Mouse (Mus musculus): ENCODE measurements around the gene Txnip. TPM values are rescaled to one million over a fixed set of nuclear protein-coding genes. Genes with fewer than 3 reads are reported as not detected.

Txnip gene
- polyA plus RNA-seq, 1 experiment: 75.5 TPM

DNA sequence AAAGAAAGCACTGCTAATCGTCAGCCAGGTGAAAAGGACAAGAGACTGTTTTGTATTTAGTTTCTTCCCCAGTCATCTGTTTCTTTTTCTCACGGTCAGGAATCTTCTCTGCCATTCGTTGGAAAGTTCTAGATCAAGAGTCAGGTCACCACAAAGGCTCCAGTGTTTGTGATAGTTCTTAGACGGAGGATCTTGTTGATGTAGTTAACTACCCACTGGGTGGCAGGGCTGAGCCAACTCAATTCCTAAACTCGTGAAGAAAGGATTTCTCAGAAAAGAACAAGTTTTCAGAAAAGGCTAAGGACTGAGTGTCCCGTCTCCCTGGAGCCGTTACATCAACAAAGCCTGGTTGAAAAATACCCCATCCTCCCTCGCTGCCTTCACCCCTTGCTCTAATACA lies 6.6 kb upstream of the Txnip start:
- no peaks in the 10 kb centered on the region for H3K36me3 ChIP-seq (ENCODE audit: control insufficient read depth, insufficient read depth, low read length)
- H3K4me3 ChIP-seq (ENCODE audit: control insufficient read depth, low read depth, low read length): no peak overlapping the region
- H3K27me3 ChIP-seq (ENCODE audit: control insufficient read depth, insufficient read depth, low read length): no peaks in the 10 kb centered on the region
- H3K4me1 ChIP-seq (ENCODE audit: control insufficient read depth, insufficient read depth, low read length): no peaks in the 10 kb centered on the region; the same call in none of the 2 replicates
- H3K27ac ChIP-seq (ENCODE audit: control insufficient read depth, insufficient read depth, low read depth, low read length): peak overlapping the region; percentile 54; the same call in 1 of the 2 replicates
- TF ChIP-seq CTCF (IDR thresholded peaks at IDR 0.05; ENCODE audit: control insufficient read depth, insufficient read depth, insufficient replicate concordance, low read depth, low read length) (no peak), POLR2A (IDR thresholded peaks at IDR 0.05; ENCODE audit: control insufficient read depth, low read depth, low read length) (no peak)

DNA sequence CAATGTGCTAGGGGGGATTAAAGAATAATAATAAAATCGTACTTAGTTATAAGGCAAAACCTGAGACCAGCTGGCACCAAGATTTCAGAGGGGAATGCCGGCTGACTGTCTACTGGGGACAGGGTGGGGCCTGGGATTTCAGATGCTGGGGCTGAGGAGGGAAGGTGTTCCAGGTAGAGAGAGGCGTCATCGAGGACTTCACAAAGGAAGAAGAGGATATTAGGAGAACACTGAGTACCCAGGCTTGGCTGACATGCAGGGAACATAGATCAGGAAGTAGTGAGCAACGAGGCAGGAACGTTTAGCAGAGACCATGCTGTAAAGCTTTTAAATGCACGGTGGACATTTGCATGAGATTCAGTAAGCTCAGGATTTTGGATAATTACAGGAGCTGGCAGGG lies 5.9 kb upstream of the Txnip start:
- Histone ChIP-seq H3K27me3 (ENCODE audit: control insufficient read depth, insufficient read depth, low read length) (no peaks in the 10 kb centered on the region), H3K36me3 (ENCODE audit: control insufficient read depth, insufficient read depth, low read length) (no peaks in the 10 kb centered on the region), H3K4me1 (ENCODE audit: control insufficient read depth, insufficient read depth, low read length) (no peaks in the 10 kb centered on the region; the same call in none of the 2 replicates), H3K27ac (ENCODE audit: control insufficient read depth, insufficient read depth, low read depth, low read length) (no peak overlapping the region), H3K4me3 (ENCODE audit: control insufficient read depth, low read depth, low read length) (no peak overlapping the region)
- TF ChIP-seq CTCF (IDR thresholded peaks at IDR 0.05; ENCODE audit: control insufficient read depth, insufficient read depth, insufficient replicate concordance, low read depth, low read length) (no peak), POLR2A (IDR thresholded peaks at IDR 0.05; ENCODE audit: control insufficient read depth, low read depth, low read length) (no peak)

DNA sequence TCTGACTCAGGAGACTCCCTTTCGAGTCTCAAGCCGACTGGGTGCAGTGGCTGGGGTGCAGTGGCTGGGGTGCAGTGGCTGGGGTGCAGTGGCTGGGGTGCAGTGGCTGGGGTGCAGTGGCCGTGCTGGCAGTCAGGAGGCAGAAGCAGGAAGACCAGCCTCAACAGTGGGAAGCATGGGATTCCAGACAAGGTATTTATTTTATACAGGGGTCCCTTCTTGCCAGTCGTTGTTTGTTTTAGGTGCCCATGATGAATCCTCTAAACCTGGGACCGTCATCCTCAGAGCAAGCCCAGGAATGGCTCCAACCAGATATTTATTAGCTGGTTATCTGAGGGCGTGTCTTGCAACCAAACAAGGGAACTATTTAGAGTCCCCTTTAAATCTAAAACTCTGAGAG lies 4.2 kb upstream of the Txnip start:
- H3K27me3 ChIP-seq (ENCODE audit: control insufficient read depth, insufficient read depth, low read length): no peaks in the 10 kb centered on the region
- no peak for TF ChIP-seq POLR2A (IDR thresholded peaks at IDR 0.05; ENCODE audit: control insufficient read depth, low read depth, low read length)
- TF ChIP-seq CTCF (IDR thresholded peaks at IDR 0.05; ENCODE audit: control insufficient read depth, insufficient read depth, insufficient replicate concordance, low read depth, low read length): no peak
- no peak overlapping the region for H3K4me3 ChIP-seq (ENCODE audit: control insufficient read depth, low read depth, low read length)
- peaks cover 6% of the 10 kb centered on the region for H3K4me1 ChIP-seq (ENCODE audit: control insufficient read depth, insufficient read depth, low read length)
- H3K36me3 ChIP-seq (ENCODE audit: control insufficient read depth, insufficient read depth, low read length): no peaks in the 10 kb centered on the region
- no peak overlapping the region for H3K27ac ChIP-seq (ENCODE audit: control insufficient read depth, insufficient read depth, low read depth, low read length)

DNA sequence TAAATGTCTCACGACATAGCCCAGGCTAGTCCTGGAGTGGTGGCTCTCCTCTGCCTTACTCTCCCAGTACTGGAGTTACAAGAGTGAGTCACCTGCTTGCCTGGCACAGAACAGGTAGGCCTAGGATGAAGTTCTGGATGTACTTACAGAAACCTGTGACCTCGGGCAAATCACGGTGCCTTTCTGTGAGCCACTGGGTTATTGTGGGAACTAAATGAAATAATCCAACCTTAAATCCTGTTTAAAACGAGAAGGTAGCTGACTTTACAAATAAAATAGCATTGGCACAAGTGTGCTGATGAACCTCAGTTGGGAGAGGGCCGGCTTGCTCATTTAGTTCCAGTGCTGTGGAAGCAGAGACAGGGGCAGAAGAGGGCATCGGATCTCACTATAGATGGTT lies 3.5 kb upstream of the Txnip start:
- no peak overlapping the region for H3K4me3 ChIP-seq (ENCODE audit: control insufficient read depth, low read depth, low read length)
- H3K27me3 ChIP-seq (ENCODE audit: control insufficient read depth, insufficient read depth, low read length): no peaks in the 10 kb centered on the region
- H3K4me1 ChIP-seq (ENCODE audit: control insufficient read depth, insufficient read depth, low read length): peaks cover 6% of the 10 kb centered on the region
- H3K36me3 ChIP-seq (ENCODE audit: control insufficient read depth, insufficient read depth, low read length): no peaks in the 10 kb centered on the region
- TF ChIP-seq CTCF (IDR thresholded peaks at IDR 0.05; ENCODE audit: control insufficient read depth, insufficient read depth, insufficient replicate concordance, low read depth, low read length): no peak
- no peak overlapping the region for H3K27ac ChIP-seq (ENCODE audit: control insufficient read depth, insufficient read depth, low read depth, low read length)

DNA sequence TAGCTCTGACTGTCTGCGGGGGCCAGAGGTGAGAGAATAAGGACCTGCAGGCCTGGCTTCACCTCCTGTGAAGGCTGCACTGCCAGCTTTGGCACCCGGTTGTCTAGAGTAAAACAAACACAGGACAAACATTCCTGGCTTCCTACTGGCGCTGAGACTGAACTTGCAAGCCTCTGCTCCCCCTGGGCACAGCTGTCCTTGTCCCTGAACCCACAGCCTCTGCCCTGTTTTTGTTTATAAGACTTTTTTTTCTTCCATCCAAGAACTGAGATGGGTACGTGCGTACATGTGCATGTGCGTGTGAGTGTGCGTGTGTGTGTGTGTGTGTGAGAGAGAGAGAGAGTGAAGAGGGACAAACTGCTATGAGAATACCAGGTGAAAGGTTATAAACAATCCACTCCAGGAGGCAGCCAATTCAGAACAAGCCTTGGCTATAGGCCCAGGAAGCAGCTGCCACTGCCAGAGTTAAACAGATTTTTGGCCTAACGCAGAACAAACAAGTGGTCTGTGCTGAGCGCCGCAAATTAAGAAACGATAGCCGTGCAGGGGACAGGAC lies 2.6 kb upstream of the Txnip start:
- H3K4me1 ChIP-seq (ENCODE audit: control insufficient read depth, insufficient read depth, low read length): peaks cover 6% of the 10 kb centered on the region
- no peak overlapping the region for H3K4me3 ChIP-seq (ENCODE audit: control insufficient read depth, low read depth, low read length)
- no peaks in the 10 kb centered on the region for H3K27me3 ChIP-seq (ENCODE audit: control insufficient read depth, insufficient read depth, low read length)
- H3K27ac ChIP-seq (ENCODE audit: control insufficient read depth, insufficient read depth, low read depth, low read length): peak overlapping the region; percentile 72
- TF ChIP-seq POLR2A (IDR thresholded peaks at IDR 0.05; ENCODE audit: control insufficient read depth, low read depth, low read length) (no peak), CTCF (IDR thresholded peaks at IDR 0.05; ENCODE audit: control insufficient read depth, insufficient read depth, insufficient replicate concordance, low read depth, low read length) (no peak)
- peaks cover 2% of the 10 kb centered on the region; the same call in 1 of the 2 replicates for H3K36me3 ChIP-seq (ENCODE audit: control insufficient read depth, insufficient read depth, low read length)

DNA sequence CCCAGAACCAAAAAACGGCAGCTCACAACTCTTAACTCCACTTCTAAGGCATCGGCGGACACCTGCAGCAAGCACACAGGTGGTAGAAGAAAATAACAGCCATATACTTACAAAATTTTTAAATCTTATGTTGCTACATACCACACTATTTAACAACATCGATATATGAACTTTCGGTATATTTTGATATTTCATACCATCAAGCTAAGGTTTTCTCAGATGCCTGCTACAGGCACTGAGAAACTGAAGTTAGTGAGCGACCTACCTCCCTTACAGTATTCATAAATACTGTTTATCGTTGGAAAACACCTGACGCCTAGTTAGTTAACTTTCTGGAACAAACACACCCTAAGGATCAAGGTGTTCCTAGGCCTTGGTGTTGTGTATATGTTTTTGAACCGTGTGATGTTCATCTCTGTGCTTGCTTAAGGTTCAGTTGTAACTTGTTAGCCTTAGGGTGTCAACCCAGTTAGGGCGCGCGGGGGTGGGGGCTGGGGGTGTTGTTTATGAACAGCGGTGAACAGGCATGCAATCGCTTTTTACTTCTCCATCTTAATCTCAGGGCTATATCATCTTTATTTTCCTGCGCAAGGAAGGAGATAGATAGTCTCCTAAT lies 1.6 kb upstream of the Txnip start:
- no peaks in the 10 kb centered on the region for H3K27me3 ChIP-seq (ENCODE audit: control insufficient read depth, insufficient read depth, low read length)
- H3K4me1 ChIP-seq (ENCODE audit: control insufficient read depth, insufficient read depth, low read length): peaks cover 6% of the 10 kb centered on the region
- no peak overlapping the region for H3K4me3 ChIP-seq (ENCODE audit: control insufficient read depth, low read depth, low read length)
- TF ChIP-seq POLR2A (IDR thresholded peaks at IDR 0.05; ENCODE audit: control insufficient read depth, low read depth, low read length): no peak
- no peak for TF ChIP-seq CTCF (IDR thresholded peaks at IDR 0.05; ENCODE audit: control insufficient read depth, insufficient read depth, insufficient replicate concordance, low read depth, low read length)
- H3K36me3 ChIP-seq (ENCODE audit: control insufficient read depth, insufficient read depth, low read length): peaks cover 4% of the 10 kb centered on the region
- no peak overlapping the region for H3K27ac ChIP-seq (ENCODE audit: control insufficient read depth, insufficient read depth, low read depth, low read length)

DNA sequence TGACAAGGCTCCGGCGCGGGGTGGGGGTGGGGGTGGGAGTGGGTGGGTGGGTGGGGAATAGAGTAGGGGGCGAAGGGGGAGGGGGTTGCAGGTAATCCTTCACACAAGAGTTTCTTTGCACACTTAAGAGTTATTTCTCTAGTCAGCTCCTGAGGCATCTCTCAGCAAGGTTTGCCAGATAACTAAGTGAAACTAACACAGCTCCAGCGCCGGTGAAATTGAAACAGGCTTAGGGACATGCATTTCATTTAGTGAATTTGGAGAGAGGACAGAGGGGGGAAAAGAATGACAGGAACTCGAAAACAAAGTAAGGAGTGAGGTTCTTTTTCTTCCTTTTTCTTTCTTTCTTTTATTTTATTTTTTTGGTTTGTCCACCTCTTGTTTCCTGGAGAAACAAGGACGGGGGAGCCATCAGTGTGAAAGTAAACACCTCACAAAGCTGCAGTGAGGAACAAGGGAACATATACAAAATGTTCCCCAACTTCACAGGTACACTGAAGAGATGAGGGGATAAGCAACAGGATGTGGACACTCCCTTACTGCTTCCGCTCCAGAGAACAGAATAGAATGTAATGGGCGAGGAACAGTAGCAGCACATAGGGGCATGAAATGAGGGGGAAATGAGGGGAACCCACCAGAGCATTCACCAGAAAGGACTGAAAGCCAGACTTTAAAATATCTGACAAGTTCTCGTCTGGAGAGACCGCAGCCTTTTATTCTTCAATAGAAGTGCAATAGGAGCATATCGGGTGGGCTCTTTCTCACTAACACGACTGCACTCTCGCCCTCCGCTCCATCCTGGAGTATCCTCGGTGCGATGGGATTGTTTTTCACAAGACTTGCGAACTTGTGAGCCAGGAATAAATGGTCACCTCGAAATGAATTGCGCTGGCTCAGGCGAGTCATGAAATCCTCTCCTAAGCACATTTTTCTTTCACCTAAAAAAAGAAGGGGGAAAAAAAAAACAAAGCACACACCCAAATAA lies 814 bp upstream of the Txnip start:
- Histone ChIP-seq H3K27me3 (ENCODE audit: control insufficient read depth, insufficient read depth, low read length) (no peaks in the 10 kb centered on the region), H3K4me3 (ENCODE audit: control insufficient read depth, low read depth, low read length) (peak overlapping the region; percentile 84), H3K36me3 (ENCODE audit: control insufficient read depth, insufficient read depth, low read length) (peaks cover 5% of the 10 kb centered on the region), H3K27ac (ENCODE audit: control insufficient read depth, insufficient read depth, low read depth, low read length) (peak overlapping the region; percentile 95), H3K4me1 (ENCODE audit: control insufficient read depth, insufficient read depth, low read length) (peaks cover 6% of the 10 kb centered on the region)
- no peak for TF ChIP-seq POLR2A (IDR thresholded peaks at IDR 0.05; ENCODE audit: control insufficient read depth, low read depth, low read length)
- TF ChIP-seq CTCF (IDR thresholded peaks at IDR 0.05; ENCODE audit: control insufficient read depth, insufficient read depth, insufficient replicate concordance, low read depth, low read length): no peak
